Mouse (Mus musculus): ENCODE data around the gene Letm1. TPM values are rescaled to one million over a fixed set of nuclear protein-coding genes. Genes with fewer than 3 reads are reported as not detected.

Gene Letm1
- polyA plus RNA-seq, 1 experiment, result 10.9 TPM

DNA sequence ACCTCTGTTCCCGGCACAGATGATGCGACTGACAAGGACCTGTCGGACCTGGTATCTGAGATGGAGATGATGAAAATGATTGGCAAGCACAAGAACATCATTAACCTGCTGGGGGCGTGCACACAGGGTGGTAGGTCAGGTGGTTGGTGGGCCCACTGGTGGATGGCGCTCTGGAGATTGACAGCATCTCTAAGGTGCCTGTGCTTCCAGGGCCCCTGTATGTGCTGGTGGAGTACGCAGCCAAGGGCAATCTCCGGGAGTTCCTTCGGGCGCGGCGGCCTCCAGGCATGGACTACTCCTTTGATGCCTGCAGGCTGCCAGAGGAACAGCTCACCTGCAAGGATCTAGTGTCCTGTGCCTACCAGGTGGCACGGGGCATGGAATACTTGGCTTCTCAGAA is 48.8 kb downstream of the Letm1 start:
- H3K4me1 ChIP-seq (ENCODE audit: control insufficient read depth, insufficient read depth, low read length), result no peaks in the 10 kb centered on the region
- WGBS, result 90% methylated on average over 12 of the region's 12 CpGs
- no peak overlapping the region for H3K4me3 ChIP-seq (replicated peaks; ENCODE audit: control insufficient read depth, low read depth, low read length)
- TF ChIP-seq POLR2A (IDR thresholded peaks at IDR 0.05; ENCODE audit: borderline replicate concordance, control insufficient read depth, low read depth, low read length) (no peak), CTCF (IDR thresholded peaks at IDR 0.05; ENCODE audit: control insufficient read depth, insufficient read depth, low read length) (no peak)
- H3K27ac ChIP-seq (ENCODE audit: control insufficient read depth, insufficient read depth, low read depth, low read length, poor library complexity), result no peak overlapping the region

DNA sequence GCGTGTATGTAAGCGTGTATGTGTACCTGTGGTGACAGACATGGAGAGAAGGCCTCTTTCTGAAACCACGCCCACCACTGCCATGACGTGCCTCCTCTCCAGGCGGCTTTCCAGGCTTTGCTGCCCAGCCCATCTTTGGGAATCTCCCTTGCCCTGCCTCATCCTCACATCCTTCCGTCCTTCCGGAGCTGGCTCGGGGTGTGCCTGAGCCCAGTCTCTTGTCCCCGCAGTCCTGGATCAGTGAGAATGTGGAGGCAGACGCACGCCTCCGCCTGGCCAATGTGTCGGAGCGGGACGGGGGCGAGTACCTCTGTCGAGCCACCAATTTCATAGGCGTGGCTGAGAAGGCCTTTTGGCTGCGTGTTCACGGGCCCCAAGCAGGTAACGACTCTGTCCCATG is 51.6 kb downstream of the Letm1 start:
- no peak for TF ChIP-seq CTCF (IDR thresholded peaks at IDR 0.05; ENCODE audit: control insufficient read depth, insufficient read depth, low read length)
- no peak for TF ChIP-seq POLR2A (IDR thresholded peaks at IDR 0.05; ENCODE audit: borderline replicate concordance, control insufficient read depth, low read depth, low read length)
- 83% methylated on average over 21 of the region's 21 CpGs for WGBS
- no peak overlapping the region for H3K27ac ChIP-seq (ENCODE audit: control insufficient read depth, insufficient read depth, low read depth, low read length, poor library complexity)
- no peaks in the 10 kb centered on the region for H3K4me1 ChIP-seq (ENCODE audit: control insufficient read depth, insufficient read depth, low read length)
- no peak overlapping the region for H3K4me3 ChIP-seq (replicated peaks; ENCODE audit: control insufficient read depth, low read depth, low read length)

DNA sequence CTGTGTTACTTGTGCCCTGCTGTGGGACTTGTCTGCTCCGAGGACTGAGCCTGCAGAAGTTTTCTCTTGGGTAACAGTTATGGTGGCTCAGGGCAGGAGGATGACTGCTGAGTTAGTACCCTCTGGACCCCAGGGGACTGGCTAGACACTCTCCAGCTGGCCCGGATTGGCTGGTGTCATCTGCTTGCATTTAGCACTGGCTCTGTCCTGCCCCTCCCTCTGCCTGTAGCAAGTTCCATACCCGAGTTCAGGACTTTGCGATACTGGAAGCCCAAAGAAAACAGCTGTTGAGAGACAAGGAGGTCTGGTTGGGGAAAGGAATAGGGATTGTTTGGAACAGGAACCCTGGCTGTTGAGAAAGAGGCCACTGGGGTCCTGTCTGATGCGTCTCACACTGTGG is 52.1 kb downstream of the Letm1 start:
- no peak overlapping the region for H3K4me3 ChIP-seq (replicated peaks; ENCODE audit: control insufficient read depth, low read depth, low read length)
- WGBS, result 74% methylated on average over 5 of the region's 5 CpGs
- TF ChIP-seq POLR2A (IDR thresholded peaks at IDR 0.05; ENCODE audit: borderline replicate concordance, control insufficient read depth, low read depth, low read length), result no peak
- TF ChIP-seq CTCF (IDR thresholded peaks at IDR 0.05; ENCODE audit: control insufficient read depth, insufficient read depth, low read length), result no peak

DNA sequence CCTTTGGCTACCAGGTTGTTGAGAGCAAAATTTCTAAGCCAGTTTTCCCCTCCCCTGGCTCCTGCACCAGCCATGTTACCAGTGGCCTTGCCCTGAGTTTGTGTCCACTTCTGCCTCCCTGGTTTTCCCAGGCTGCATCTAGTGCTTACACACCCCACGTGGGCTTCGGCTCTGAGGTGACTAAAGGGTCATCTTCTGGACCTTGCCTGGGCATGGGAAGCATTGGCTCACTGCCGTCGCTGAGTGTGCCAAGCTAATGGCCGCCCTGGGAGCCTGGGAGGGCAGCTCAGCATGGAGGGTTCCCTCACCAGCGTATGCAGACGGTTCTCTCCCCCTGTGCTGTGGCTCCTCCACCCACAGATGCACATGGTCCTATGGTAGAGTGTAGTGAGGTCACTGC is 53.8 kb downstream of the Letm1 start:
- Histone ChIP-seq H3K4me1 (ENCODE audit: control insufficient read depth, insufficient read depth, low read length) (no peaks in the 10 kb centered on the region), H3K4me3 (replicated peaks; ENCODE audit: control insufficient read depth, low read depth, low read length) (no peak overlapping the region), H3K27ac (ENCODE audit: control insufficient read depth, insufficient read depth, low read depth, low read length, poor library complexity) (no peak overlapping the region)
- 85% methylated on average over 7 of the region's 7 CpGs for WGBS
- no peak for TF ChIP-seq POLR2A (IDR thresholded peaks at IDR 0.05; ENCODE audit: borderline replicate concordance, control insufficient read depth, low read depth, low read length)
- no peak for TF ChIP-seq CTCF (IDR thresholded peaks at IDR 0.05; ENCODE audit: control insufficient read depth, insufficient read depth, low read length)

More for the DNA sequence above, 52.1 kb downstream of the Letm1 start:
- H3K4me1 ChIP-seq (ENCODE audit: control insufficient read depth, insufficient read depth, low read length), result no peaks in the 10 kb centered on the region
- H3K27ac ChIP-seq (ENCODE audit: control insufficient read depth, insufficient read depth, low read depth, low read length, poor library complexity), result no peak overlapping the region

DNA sequence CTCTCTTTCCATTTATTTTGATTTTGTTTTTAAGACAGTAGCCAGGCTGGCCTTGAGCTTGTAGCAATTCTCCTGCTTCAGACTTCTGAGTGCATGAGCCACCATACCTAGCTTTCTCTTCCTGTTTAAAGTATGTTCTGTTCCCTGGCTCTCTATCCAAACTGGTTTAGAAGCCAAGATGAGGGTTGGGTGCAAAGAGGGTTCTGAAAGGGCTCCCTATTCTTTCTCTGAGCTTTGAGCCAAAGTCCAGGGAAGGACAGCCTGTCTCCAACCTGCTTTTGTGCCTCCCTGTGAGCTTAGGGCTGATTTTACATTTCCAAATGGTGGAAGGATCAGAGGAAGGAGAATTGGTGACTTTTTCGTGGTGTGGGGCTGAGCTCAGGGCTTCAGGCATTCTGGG is 55.7 kb downstream of the Letm1 start:
- no peaks in the 10 kb centered on the region for H3K4me1 ChIP-seq (ENCODE audit: control insufficient read depth, insufficient read depth, low read length)
- no peak overlapping the region for H3K4me3 ChIP-seq (replicated peaks; ENCODE audit: control insufficient read depth, low read depth, low read length)
- H3K27ac ChIP-seq (ENCODE audit: control insufficient read depth, insufficient read depth, low read depth, low read length, poor library complexity), result no peak overlapping the region
- TF ChIP-seq POLR2A (IDR thresholded peaks at IDR 0.05; ENCODE audit: borderline replicate concordance, control insufficient read depth, low read depth, low read length) (no peak), CTCF (IDR thresholded peaks at IDR 0.05; ENCODE audit: control insufficient read depth, insufficient read depth, low read length) (no peak)
- WGBS, result 59% methylated on average over 1 of the region's 1 CpGs

DNA sequence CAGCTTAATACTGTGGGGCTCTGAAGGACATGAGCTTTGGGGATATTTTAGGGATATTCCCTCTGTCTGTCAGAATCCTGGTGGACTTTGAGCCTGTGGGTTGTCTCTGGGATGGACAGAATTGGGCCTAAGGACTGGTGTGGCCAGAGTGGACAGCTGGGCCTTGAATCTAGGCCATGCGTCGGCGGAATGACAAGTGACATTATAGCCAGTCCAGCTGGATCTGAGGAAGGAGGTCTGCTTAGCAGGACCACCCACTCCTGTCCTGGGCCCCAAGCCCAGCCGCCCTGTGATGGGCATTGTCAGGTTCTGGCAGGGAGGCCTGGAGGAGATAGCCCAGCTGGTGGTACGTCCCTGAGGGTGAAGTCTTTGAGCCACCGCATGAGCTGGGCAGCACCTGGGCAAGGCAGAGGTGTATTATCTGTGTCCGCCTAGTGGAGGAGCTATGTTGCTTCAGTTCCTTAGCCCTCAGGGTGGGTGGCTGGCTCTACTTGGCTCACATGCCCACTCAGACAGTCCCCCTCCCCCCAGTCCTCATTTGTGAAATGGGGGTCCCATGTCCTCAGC is 56.5 kb downstream of the Letm1 start:
- H3K27ac ChIP-seq (ENCODE audit: control insufficient read depth, insufficient read depth, low read depth, low read length, poor library complexity), result no peak overlapping the region
- 89% methylated on average over 7 of the region's 7 CpGs for WGBS
- H3K4me3 ChIP-seq (replicated peaks; ENCODE audit: control insufficient read depth, low read depth, low read length), result no peak overlapping the region
- TF ChIP-seq POLR2A (IDR thresholded peaks at IDR 0.05; ENCODE audit: borderline replicate concordance, control insufficient read depth, low read depth, low read length) (no peak), CTCF (IDR thresholded peaks at IDR 0.05; ENCODE audit: control insufficient read depth, insufficient read depth, low read length) (no peak)
- H3K4me1 ChIP-seq (ENCODE audit: control insufficient read depth, insufficient read depth, low read length), result no peaks in the 10 kb centered on the region

DNA sequence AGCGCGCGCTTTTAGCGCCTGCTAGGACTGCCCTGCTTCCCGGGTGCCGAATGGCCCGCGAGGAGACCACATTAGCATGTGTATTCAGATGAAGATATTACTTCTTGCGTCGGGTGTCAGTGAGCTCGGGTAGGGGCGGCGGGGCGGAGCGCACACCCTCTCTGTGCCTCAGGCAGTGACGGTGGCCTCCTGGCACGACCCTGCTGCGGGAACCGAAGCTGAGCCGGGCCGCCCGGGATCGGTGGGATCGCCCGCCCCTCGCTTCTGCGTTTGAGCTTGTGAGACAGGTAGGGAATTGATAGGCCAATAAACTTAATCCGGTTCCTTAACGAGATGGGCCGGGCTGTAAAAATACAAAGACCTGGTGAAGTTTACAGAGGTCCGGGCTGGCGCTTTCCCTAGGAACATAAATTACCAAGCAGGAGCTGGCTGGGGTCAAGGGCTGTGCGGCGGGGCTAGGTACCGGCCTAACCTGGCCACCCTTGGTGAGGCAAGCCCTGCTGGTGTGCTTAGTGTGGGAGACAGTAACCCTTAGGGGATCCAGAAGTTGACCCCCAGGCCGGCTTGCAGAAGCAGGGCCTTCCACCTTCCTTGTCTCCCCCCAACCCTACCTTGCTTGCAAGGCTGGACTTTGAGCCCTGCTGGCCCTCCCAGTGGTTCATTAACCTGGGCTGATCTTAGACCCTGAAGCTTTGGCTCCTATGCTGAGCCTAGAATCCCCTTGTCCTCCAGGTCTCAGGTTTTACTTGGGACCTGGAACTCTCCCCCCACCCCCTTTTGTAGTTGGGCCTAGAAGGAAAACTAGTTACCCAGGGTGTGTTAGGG is 58.8 kb downstream of the Letm1 start:
- no peak overlapping the region for H3K27ac ChIP-seq (ENCODE audit: control insufficient read depth, insufficient read depth, low read depth, low read length, poor library complexity)
- H3K4me3 ChIP-seq (replicated peaks; ENCODE audit: control insufficient read depth, low read depth, low read length), result no peak overlapping the region
- TF ChIP-seq CTCF (IDR thresholded peaks at IDR 0.05; ENCODE audit: control insufficient read depth, insufficient read depth, low read length) (no peak), POLR2A (IDR thresholded peaks at IDR 0.05; ENCODE audit: borderline replicate concordance, control insufficient read depth, low read depth, low read length) (no peak)
- no peaks in the 10 kb centered on the region for H3K4me1 ChIP-seq (ENCODE audit: control insufficient read depth, insufficient read depth, low read length)
- 39% methylated on average over 36 of the region's 36 CpGs for WGBS

DNA sequence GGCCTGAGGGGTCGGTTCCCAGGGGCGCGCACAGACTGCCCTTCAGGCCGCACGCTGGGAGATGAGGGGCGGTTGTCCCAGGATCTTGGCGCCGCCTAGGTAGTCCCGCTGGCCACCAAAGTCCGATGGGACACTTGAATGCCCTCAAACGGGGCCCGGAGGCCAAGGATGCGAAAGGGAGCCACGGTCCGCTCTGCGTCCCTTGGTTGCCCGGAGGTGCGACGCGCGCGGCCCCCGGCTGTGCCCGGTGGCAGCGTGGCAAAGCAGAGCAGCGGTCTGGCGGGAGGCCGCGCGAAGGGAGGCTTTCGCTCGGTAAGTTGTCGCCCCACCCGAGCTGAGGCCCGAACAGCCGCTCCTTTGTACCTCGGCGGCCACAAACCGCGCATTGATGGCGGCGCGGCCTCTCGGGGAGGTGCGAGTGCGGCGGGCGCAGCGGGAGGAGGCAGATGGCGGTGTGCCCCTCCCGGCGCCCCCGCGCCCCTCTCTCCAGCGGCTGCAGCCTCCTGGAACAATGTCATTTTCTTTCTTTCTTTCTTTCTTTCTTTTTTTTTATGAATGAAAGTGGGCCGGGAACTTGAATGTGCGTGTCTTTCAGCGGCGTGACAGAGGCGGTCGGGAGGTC is 59.5 kb downstream of the Letm1 start:
- no peaks in the 10 kb centered on the region for H3K4me1 ChIP-seq (ENCODE audit: control insufficient read depth, insufficient read depth, low read length)
- no peak; the same call in 1 of the 2 replicates for TF ChIP-seq POLR2A (IDR thresholded peaks at IDR 0.05; ENCODE audit: borderline replicate concordance, control insufficient read depth, low read depth, low read length)
- TF ChIP-seq CTCF (IDR thresholded peaks at IDR 0.05; ENCODE audit: control insufficient read depth, insufficient read depth, low read length), result no peak
- under 1% methylated on average over 61 of the region's 61 CpGs for WGBS
- H3K27ac ChIP-seq (ENCODE audit: control insufficient read depth, insufficient read depth, low read depth, low read length, poor library complexity), result no peak overlapping the region
- no peak overlapping the region for H3K4me3 ChIP-seq (replicated peaks; ENCODE audit: control insufficient read depth, low read depth, low read length)

Measured in bone marrow, adult 2 months (tissue).